Mouse (Mus musculus) liver, embryonic 15.5 days (tissue): ENCODE measurements around the gene Lrrc28. TPM values are rescaled to one million over a fixed set of nuclear protein-coding genes. Genes with fewer than 3 reads are reported as not detected.

Experiments used
- ATAC-seq: fragments of 200-750 bp; cut with Nextera tagmentation; 2 replicates; pipeline ENCODE4 v1.8.0; 2017; ENCODE audit warnings: moderate number of reproducible peaks, mild to moderate bottlenecking, moderate library complexity; ENCODE audit not compliant: insufficient read depth
- H3K27ac ChIP-seq: fragments of 300-500 bp; sonication (generic); replicated peaks from 2 replicates; pipeline ENCODE4 v1.5.1; 2015; ENCODE audit warnings: mild to moderate bottlenecking, inconsistent platforms
- H3K27me3 ChIP-seq: fragments of 300-500 bp; sonication (generic); 2 replicates; pipeline ENCODE4 v1.6.1; 2015; ENCODE audit warnings: mild to moderate bottlenecking, inconsistent platforms
- H3K36me3 ChIP-seq: fragments of 300-500 bp; sonication (generic); replicated peaks from 2 replicates; pipeline ENCODE4 v1.6.1; 2015; ENCODE audit warnings: moderate library complexity, mild to moderate bottlenecking, inconsistent platforms
- H3K4me1 ChIP-seq: fragments of 300-500 bp; sonication (generic); replicated peaks from 2 replicates; pipeline ENCODE4 v1.6.1; 2015; ENCODE audit warnings: inconsistent platforms
- H3K4me2 ChIP-seq: fragments of 300-500 bp; sonication (generic); 2 replicates; pipeline ENCODE4 v1.6.1; 2015; ENCODE audit warnings: moderate library complexity, mild to moderate bottlenecking, inconsistent platforms
- H3K4me3 ChIP-seq: fragments of 300-500 bp; sonication (generic); replicated peaks from 2 replicates; pipeline ENCODE4 v1.5.1; 2015; ENCODE audit warnings: mild to moderate bottlenecking, inconsistent platforms
- H3K9ac ChIP-seq: fragments of 300-500 bp; sonication (generic); 2 replicates; pipeline ENCODE4 v1.6.1; 2015; ENCODE audit warnings: moderate library complexity, mild to moderate bottlenecking, inconsistent platforms
- H3K9me3 ChIP-seq: fragments of 300-500 bp; sonication (generic); replicated peaks from 2 replicates; pipeline ENCODE4 v1.6.1; 2016; ENCODE audit warnings: inconsistent platforms
- WGBS: fragments of 180-500 bp; shearing (Covaris S2); methylation state at CpG from one replicate; pipeline ENCODE4 v1.1.7; 2015; ENCODE audit warnings: mixed read lengths; ENCODE audit not compliant: insufficient replicate concordance; 5-methylcytosine and 5-hydroxymethylcytosine counted together
- polyA plus RNA-seq: library from polyadenylated mRNA; unstranded; fragments of >200 nt; fragmentation: Nextera tagmentation; extraction: Ambion mirVana; gene quantifications from 2 replicates; pipeline ENCODE4 v1.2.1, GENCODE M21; 2015

Gene Lrrc28
- polyA plus RNA-seq, 1 experiment from 2014 or later = 7.9 TPM

GRCm38 (mm10) chr7:67593902-67594301 lies 51.2 kb downstream of the Lrrc28 start:
- Histone ChIP-seq H3K9me3 (no peaks in the 10 kb centered on the region), H3K27me3 (no peaks in the 10 kb centered on the region), H3K4me1 (no peaks in the 10 kb centered on the region), H3K4me2 (no peak overlapping the region), H3K9ac (no peak overlapping the region), H3K27ac (no peak overlapping the region), H3K36me3 (no peaks in the 10 kb centered on the region), H3K4me3 (no peak overlapping the region)
- ATAC-seq = no peak
- 60% methylated on average over 6 of the region's 6 CpGs for WGBS

- no peak overlapping the region for H3K9ac ChIP-seq
- H3K4me3 ChIP-seq = no peak overlapping the region
- no peak overlapping the region for H3K4me2 ChIP-seq
- no peaks in the 10 kb centered on the region for H3K27me3 ChIP-seq
- no peak for ATAC-seq
- no peaks in the 10 kb centered on the region for H3K9me3 ChIP-seq
- 72% methylated on average over 6 of the region's 6 CpGs for WGBS
- H3K27ac ChIP-seq = no peak overlapping the region
- H3K36me3 ChIP-seq = no peaks in the 10 kb centered on the region
- H3K4me1 ChIP-seq = no peaks in the 10 kb centered on the region
Observed at GRCm38 (mm10) chr7:67592670-67593069, 52.4 kb downstream of the Lrrc28 start.

GRCm38 (mm10) chr7:67588743-67589142 lies 56.3 kb downstream of the Lrrc28 start:
- Histone ChIP-seq H3K4me3 (no peak overlapping the region), H3K36me3 (no peaks in the 10 kb centered on the region), H3K4me2 (no peak overlapping the region), H3K27me3 (no peaks in the 10 kb centered on the region), H3K9me3 (no peaks in the 10 kb centered on the region), H3K9ac (no peak overlapping the region), H3K27ac (no peak overlapping the region), H3K4me1 (no peaks in the 10 kb centered on the region)
- no peak for ATAC-seq
- 72% methylated on average over 6 of the region's 6 CpGs for WGBS

DNA sequence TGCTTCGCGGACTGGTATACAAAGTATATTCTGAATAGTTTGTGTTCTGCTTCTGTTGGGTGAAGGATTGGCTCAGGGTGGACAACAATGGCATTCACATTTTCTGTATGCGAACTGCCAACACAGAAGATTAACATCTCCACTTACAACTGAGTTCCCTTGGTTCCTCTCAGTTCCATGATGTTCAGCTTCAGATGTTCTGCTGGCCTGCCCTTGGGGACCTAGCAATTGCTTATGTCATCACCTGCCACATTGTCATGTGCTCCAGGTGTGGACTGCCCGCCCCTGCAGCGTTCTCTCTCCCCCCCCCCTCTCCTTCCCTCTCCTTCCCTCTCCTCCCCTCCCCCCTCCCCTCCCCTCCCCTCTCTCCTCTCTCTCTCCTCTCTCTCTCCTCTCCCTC lies 58.6 kb downstream of the Lrrc28 start:
- H3K36me3 ChIP-seq = no peaks in the 10 kb centered on the region
- WGBS = 63% methylated on average over 5 of the region's 5 CpGs
- H3K27ac ChIP-seq = no peak overlapping the region
- H3K4me3 ChIP-seq = no peak overlapping the region
- H3K9me3 ChIP-seq = no peaks in the 10 kb centered on the region
- no peak overlapping the region for H3K4me2 ChIP-seq
- no peaks in the 10 kb centered on the region for H3K27me3 ChIP-seq
- ATAC-seq = no peak
- H3K4me1 ChIP-seq = no peaks in the 10 kb centered on the region
- no peak overlapping the region for H3K9ac ChIP-seq

DNA sequence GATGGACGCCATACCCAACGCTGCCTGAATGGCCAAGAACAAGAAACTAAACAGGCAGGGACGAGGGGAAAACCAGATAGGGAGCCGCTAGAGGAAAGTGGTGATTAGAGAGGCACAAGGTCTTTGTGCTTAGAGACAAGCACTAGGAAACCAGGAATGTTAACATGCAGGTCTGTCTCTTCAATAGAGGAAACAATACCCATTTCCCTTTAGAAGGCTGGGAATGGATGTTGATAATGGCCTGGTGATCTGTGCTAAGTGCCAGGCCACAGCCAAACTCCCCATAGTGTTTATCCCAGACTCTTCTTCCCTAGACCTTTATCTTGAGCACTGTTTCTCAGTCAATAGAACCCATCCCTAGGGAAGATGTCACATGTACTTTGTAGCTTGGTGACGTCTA lies 61.2 kb downstream of the Lrrc28 start:
- Histone ChIP-seq H3K36me3 (no peaks in the 10 kb centered on the region), H3K4me2 (no peak overlapping the region), H3K4me1 (no peaks in the 10 kb centered on the region), H3K4me3 (no peak overlapping the region), H3K9me3 (no peaks in the 10 kb centered on the region), H3K27me3 (no peaks in the 10 kb centered on the region), H3K27ac (no peak overlapping the region), H3K9ac (no peak overlapping the region)
- no peak for ATAC-seq
- WGBS = 59% methylated on average over 5 of the region's 5 CpGs

DNA sequence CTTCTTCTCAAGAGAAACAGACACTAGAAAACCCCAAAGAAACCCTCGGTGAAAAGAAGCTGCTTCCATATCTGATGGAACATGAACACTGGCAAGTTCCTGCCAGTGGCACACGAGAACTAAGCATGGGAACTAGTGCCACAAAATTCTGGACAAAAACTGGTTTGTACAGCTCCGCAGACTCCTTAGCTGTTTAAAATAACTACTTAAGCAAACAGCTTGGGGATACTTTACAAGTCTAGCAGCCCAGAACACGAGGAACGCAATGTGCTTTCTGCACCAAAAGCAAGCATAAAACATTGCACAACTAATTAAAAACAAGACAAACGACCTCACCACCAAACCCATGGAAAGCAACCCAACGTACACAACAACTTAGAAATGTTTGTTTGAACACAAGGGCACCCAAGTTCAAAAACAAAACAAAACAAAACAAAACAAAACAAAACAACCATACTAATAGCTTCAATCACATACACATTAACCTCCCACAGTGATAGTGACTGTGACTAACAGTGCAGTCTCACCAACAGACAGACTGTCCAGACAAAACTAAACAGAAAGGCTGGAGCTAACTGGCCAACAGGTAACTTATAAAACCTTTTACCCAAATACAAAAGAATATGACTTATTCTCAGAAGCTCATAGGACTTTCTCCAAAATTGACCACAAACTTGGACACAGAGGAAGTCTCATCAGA lies 66.1 kb downstream of the Lrrc28 start:
- no peak for ATAC-seq
- Histone ChIP-seq H3K27me3 (no peaks in the 10 kb centered on the region), H3K9me3 (no peaks in the 10 kb centered on the region), H3K36me3 (no peaks in the 10 kb centered on the region), H3K4me2 (no peak overlapping the region), H3K4me1 (no peaks in the 10 kb centered on the region), H3K9ac (no peak overlapping the region), H3K4me3 (no peak overlapping the region), H3K27ac (no peak overlapping the region)
- WGBS = 50% methylated on average over 7 of the region's 7 CpGs

DNA sequence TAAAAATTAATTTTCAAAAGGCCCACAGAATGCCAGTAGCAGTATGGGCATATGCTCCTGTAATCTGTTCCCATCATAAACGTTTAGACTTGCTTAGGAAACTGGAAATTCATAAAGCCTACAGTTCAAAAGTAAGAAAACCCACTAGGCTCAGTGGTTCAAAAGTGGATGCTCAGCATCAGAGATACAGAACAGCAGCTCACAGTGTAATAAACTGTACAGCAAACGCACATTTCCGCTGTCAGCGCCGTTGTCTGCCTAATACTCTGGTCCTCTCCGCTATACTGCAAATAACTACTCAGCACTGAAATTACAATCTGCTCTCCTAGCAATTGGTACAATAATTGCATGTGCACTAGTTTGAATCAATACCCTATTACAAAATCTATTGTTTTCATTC lies 67.0 kb downstream of the Lrrc28 start:
- H3K27ac ChIP-seq = no peak overlapping the region
- no peaks in the 10 kb centered on the region for H3K36me3 ChIP-seq
- no peaks in the 10 kb centered on the region for H3K4me1 ChIP-seq
- no peaks in the 10 kb centered on the region for H3K9me3 ChIP-seq
- WGBS = 78% methylated on average over 6 of the region's 6 CpGs
- no peaks in the 10 kb centered on the region for H3K27me3 ChIP-seq
- H3K4me3 ChIP-seq = no peak overlapping the region
- H3K9ac ChIP-seq = no peak overlapping the region
- H3K4me2 ChIP-seq = no peak overlapping the region
- no peak for ATAC-seq

- Histone ChIP-seq H3K9ac (no peak overlapping the region), H3K27ac (no peak overlapping the region), H3K4me3 (no peak overlapping the region), H3K4me2 (no peak overlapping the region), H3K4me1 (no peaks in the 10 kb centered on the region), H3K9me3 (no peaks in the 10 kb centered on the region), H3K27me3 (no peaks in the 10 kb centered on the region), H3K36me3 (no peaks in the 10 kb centered on the region)
- WGBS = 59% methylated on average over 8 of the region's 8 CpGs
- ATAC-seq = no peak
Observed at GRCm38 (mm10) chr7:67566510-67567237, 78.4 kb downstream of the Lrrc28 start.

DNA sequence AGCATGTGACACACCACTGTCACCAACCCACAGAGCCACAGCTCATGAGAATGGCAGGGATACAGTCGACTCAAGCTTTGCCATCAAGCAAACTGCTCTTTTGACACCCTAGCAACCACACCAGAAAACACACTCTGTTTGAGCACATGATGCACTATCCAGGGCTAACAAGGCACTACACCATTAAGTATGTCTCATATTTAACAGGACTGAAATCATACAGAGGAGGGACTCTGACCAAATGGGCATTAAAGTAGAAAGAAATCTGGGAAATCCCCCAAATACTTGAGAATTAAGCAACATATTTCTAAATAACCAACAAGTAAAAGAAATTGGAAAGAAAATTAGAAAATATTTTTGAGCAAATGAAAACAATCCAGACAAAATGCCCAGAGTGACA lies 79.9 kb downstream of the Lrrc28 start:
- no peaks in the 10 kb centered on the region for H3K4me1 ChIP-seq
- no peak overlapping the region for H3K4me2 ChIP-seq
- H3K27me3 ChIP-seq = no peaks in the 10 kb centered on the region
- ATAC-seq = no peak
- whole genome bisulfite sequencing = 58% methylated on average over 1 of the region's 1 CpGs
- no peak overlapping the region for H3K27ac ChIP-seq
- no peak overlapping the region for H3K9ac ChIP-seq
- H3K4me3 ChIP-seq = no peak overlapping the region
- no peaks in the 10 kb centered on the region for H3K36me3 ChIP-seq
- no peaks in the 10 kb centered on the region for H3K9me3 ChIP-seq

DNA sequence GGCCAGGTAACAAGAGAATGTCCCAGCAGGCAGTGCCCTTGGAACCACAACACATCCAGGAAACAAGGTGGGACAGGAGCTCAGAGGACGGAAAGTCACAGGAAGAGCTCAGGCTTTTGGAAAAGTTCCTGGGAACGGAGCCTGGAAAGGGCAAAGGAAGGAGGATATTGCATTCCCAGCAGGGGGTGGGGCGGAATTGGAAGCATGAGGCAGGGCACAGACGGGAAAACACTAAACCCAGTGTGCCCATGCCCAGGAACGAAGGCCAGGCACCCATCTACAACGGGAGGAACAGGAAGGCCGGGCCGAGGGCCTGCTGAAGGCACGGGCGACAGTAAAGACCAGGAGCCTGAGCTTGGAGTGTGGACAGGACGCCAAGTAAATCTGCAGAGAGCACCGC lies 82.9 kb downstream of the Lrrc28 start:
- no peak overlapping the region for H3K9ac ChIP-seq
- no peaks in the 10 kb centered on the region for H3K9me3 ChIP-seq
- no peak for ATAC-seq
- no peaks in the 10 kb centered on the region for H3K36me3 ChIP-seq
- H3K27ac ChIP-seq = no peak overlapping the region
- H3K4me3 ChIP-seq = no peak overlapping the region
- no peaks in the 10 kb centered on the region for H3K27me3 ChIP-seq
- no peak overlapping the region for H3K4me2 ChIP-seq
- WGBS = 72% methylated on average over 12 of the region's 12 CpGs
- no peaks in the 10 kb centered on the region for H3K4me1 ChIP-seq

GRCm38 (mm10) chr7:67559486-67559885 lies 85.6 kb downstream of the Lrrc28 start:
- no peak for ATAC-seq
- 70% methylated on average over 7 of the region's 7 CpGs for WGBS
- H3K36me3 ChIP-seq = no peaks in the 10 kb centered on the region

GRCm38 (mm10) chr7:67558230-67558629 lies 86.8 kb downstream of the Lrrc28 start:
- no peak for ATAC-seq
- H3K27me3 ChIP-seq = no peaks in the 10 kb centered on the region
- H3K36me3 ChIP-seq = no peaks in the 10 kb centered on the region
- no peak overlapping the region for H3K4me3 ChIP-seq
- H3K4me1 ChIP-seq = no peaks in the 10 kb centered on the region
- no peaks in the 10 kb centered on the region for H3K9me3 ChIP-seq
- no peak overlapping the region for H3K27ac ChIP-seq
- H3K9ac ChIP-seq = no peak overlapping the region
- WGBS = 64% methylated on average over 5 of the region's 5 CpGs
- no peak overlapping the region for H3K4me2 ChIP-seq

More at GRCm38 (mm10) chr7:67559486-67559885, 85.6 kb downstream of the Lrrc28 start:
- Histone ChIP-seq H3K4me3 (no peak overlapping the region), H3K4me1 (no peaks in the 10 kb centered on the region), H3K4me2 (no peak overlapping the region), H3K27ac (no peak overlapping the region), H3K9ac (no peak overlapping the region), H3K27me3 (no peaks in the 10 kb centered on the region), H3K9me3 (no peaks in the 10 kb centered on the region)
